Mouse (Mus musculus): ENCODE results near the gene Sgip1. TPM values are rescaled to one million over a fixed set of nuclear protein-coding genes. Genes with fewer than 3 reads are reported as not detected.

The Sgip1 gene
- polyA plus RNA-seq, 1 experiment from 2014 or later: 1.2 TPM

- peak; percentile 56 for ATAC-seq (replicated peaks; ENCODE audit: extremely low read depth, insufficient read depth, low FRiP score)
- 72% methylated on average over 11 of the region's 11 CpGs for WGBS
- Histone ChIP-seq H3K4me3 (ENCODE audit: low read length) (no peak overlapping the region), H3K36me3 (ENCODE audit: control insufficient read depth, insufficient read depth) (no peaks in the 10 kb centered on the region), H3K27me3 (ENCODE audit: control insufficient read depth, insufficient read depth, low read length) (no peaks in the 10 kb centered on the region), H3K4me2 (ENCODE audit: low read depth, low read length) (no peak overlapping the region), H3K9me3 (replicated peaks; ENCODE audit: control insufficient read depth, low read length) (no peaks in the 10 kb centered on the region), H3K27ac (ENCODE audit: low read length) (peak overlapping the region; percentile 12; the same call in 1 of the 2 replicates), H3K9ac (ENCODE audit: low read length) (no peak overlapping the region), H3K4me1 (ENCODE audit: control insufficient read depth, insufficient read depth, low read length) (no peaks in the 10 kb centered on the region)
These were observed 249.7 kb downstream of the Sgip1 start for GRCm38 (mm10) chr4:102990595-102991340.

DNA sequence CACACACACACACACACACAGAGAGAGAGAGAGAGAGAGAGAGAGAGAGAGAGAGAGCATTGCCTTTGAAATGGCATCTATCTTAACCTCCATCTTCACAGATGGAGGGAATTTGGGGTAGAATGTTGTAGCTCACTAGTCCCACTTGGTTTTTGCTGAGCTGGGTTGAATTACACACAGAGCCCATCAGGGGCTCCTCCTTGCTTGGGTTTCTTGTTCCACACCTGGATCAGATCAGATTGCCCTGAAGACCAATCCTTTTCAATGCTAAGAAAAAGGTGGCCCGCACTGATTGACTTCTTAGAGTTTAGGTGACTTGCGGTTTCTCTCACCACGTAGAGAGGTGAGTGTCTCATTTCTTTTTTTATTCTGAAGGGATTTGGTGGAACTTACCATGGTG lies 250.6 kb downstream of the Sgip1 start:
- ATAC-seq (replicated peaks; ENCODE audit: extremely low read depth, insufficient read depth, low FRiP score): no peak
- no peak overlapping the region for H3K27ac ChIP-seq (ENCODE audit: low read length)
- 84% methylated on average over 3 of the region's 3 CpGs for WGBS
- no peaks in the 10 kb centered on the region for H3K4me1 ChIP-seq (ENCODE audit: control insufficient read depth, insufficient read depth, low read length)
- no peak overlapping the region for H3K4me2 ChIP-seq (ENCODE audit: low read depth, low read length)
- no peaks in the 10 kb centered on the region for H3K9me3 ChIP-seq (replicated peaks; ENCODE audit: control insufficient read depth, low read length)
- no peaks in the 10 kb centered on the region for H3K27me3 ChIP-seq (ENCODE audit: control insufficient read depth, insufficient read depth, low read length)
- H3K9ac ChIP-seq (ENCODE audit: low read length): no peak overlapping the region
- H3K36me3 ChIP-seq (ENCODE audit: control insufficient read depth, insufficient read depth): no peaks in the 10 kb centered on the region
- no peak overlapping the region for H3K4me3 ChIP-seq (ENCODE audit: low read length)

GRCm38 (mm10) chr4:103004681-103005080 lies 263.6 kb downstream of the Sgip1 start:
- Histone ChIP-seq H3K4me1 (ENCODE audit: control insufficient read depth, insufficient read depth, low read length) (peaks cover 5% of the 10 kb centered on the region; the same call in 1 of the 2 replicates), H3K4me2 (ENCODE audit: low read depth, low read length) (no peak overlapping the region), H3K9me3 (replicated peaks; ENCODE audit: control insufficient read depth, low read length) (no peaks in the 10 kb centered on the region), H3K4me3 (ENCODE audit: low read length) (no peak overlapping the region), H3K9ac (ENCODE audit: low read length) (no peak overlapping the region), H3K27me3 (ENCODE audit: control insufficient read depth, insufficient read depth, low read length) (no peaks in the 10 kb centered on the region), H3K36me3 (ENCODE audit: control insufficient read depth, insufficient read depth) (no peaks in the 10 kb centered on the region), H3K27ac (ENCODE audit: low read length) (no peak overlapping the region)
- 82% methylated on average over 4 of the region's 4 CpGs for WGBS
- ATAC-seq (replicated peaks; ENCODE audit: extremely low read depth, insufficient read depth, low FRiP score): no peak

DNA sequence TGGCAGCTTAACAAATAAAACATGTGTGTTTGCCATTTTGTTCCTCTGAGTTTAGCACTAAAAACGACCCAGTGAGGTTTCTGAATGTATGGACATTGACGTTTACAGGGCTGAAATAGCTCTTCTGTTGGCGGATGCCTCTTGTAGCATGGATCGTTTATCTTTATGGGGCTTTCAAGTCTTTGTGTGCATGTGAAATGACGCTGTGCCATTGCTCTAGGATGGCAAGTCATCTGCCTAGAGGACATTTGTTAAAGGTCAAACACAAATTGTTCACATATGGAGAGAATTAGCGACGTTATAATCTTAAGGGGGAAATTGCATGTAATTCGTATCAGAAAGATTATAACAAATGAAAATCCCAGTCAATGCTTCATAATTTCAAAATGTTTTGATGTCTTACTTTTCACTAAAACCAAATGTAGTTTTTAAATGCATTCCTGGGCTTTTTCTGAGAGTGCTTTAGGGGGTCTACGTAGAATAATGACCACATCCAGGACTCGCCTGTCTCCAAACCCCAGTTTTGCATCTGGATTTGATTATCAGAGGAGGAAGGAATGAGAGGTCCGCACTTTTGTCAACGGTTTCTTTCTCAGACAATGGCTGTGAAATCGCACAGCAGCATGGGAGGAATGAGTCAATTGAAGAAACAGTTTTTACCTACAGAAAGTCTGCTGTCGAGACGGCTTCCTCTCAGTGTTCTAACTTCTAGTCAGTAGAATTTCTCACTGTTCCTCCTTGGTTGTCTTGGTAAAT lies 264.3 kb downstream of the Sgip1 start:
- WGBS: 64% methylated on average over 15 of the region's 15 CpGs

DNA sequence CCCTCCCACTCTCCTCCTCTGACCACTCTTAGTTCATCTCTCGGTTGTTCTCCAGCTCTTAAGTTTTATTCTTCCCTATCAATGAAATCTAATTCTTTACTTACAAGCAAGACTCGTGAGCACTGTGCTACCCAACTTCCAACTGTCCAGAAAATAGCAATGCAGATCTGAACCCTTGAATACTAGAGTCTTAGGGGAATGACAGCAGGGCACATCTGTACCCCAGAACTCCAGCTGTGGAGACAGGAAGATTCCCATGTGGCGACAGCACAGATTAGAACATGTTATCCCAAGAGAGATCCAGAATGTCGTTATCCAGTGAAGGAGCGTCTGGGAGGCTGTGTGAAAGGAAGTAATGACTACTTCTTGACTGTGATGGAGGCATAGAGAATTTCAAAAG lies 265.2 kb downstream of the Sgip1 start:
- Histone ChIP-seq H3K4me1 (ENCODE audit: control insufficient read depth, insufficient read depth, low read length) (peaks cover 5% of the 10 kb centered on the region; the same call in 1 of the 2 replicates), H3K9ac (ENCODE audit: low read length) (no peak overlapping the region), H3K27ac (ENCODE audit: low read length) (no peak overlapping the region), H3K36me3 (ENCODE audit: control insufficient read depth, insufficient read depth) (no peaks in the 10 kb centered on the region), H3K27me3 (ENCODE audit: control insufficient read depth, insufficient read depth, low read length) (no peaks in the 10 kb centered on the region), H3K9me3 (replicated peaks; ENCODE audit: control insufficient read depth, low read length) (no peaks in the 10 kb centered on the region), H3K4me2 (ENCODE audit: low read depth, low read length) (no peak overlapping the region), H3K4me3 (ENCODE audit: low read length) (no peak overlapping the region)
- WGBS: 75% methylated on average over 5 of the region's 5 CpGs
- ATAC-seq (replicated peaks; ENCODE audit: extremely low read depth, insufficient read depth, low FRiP score): no peak

More for the DNA sequence above, 264.3 kb downstream of the Sgip1 start:
- Histone ChIP-seq H3K4me2 (ENCODE audit: low read depth, low read length) (no peak overlapping the region), H3K9me3 (replicated peaks; ENCODE audit: control insufficient read depth, low read length) (no peaks in the 10 kb centered on the region), H3K4me3 (ENCODE audit: low read length) (no peak overlapping the region), H3K36me3 (ENCODE audit: control insufficient read depth, insufficient read depth) (no peaks in the 10 kb centered on the region), H3K4me1 (ENCODE audit: control insufficient read depth, insufficient read depth, low read length) (peaks cover 5% of the 10 kb centered on the region; the same call in 1 of the 2 replicates), H3K9ac (ENCODE audit: low read length) (no peak overlapping the region), H3K27ac (ENCODE audit: low read length) (no peak overlapping the region), H3K27me3 (ENCODE audit: control insufficient read depth, insufficient read depth, low read length) (no peaks in the 10 kb centered on the region)
- no peak for ATAC-seq (replicated peaks; ENCODE audit: extremely low read depth, insufficient read depth, low FRiP score)

DNA sequence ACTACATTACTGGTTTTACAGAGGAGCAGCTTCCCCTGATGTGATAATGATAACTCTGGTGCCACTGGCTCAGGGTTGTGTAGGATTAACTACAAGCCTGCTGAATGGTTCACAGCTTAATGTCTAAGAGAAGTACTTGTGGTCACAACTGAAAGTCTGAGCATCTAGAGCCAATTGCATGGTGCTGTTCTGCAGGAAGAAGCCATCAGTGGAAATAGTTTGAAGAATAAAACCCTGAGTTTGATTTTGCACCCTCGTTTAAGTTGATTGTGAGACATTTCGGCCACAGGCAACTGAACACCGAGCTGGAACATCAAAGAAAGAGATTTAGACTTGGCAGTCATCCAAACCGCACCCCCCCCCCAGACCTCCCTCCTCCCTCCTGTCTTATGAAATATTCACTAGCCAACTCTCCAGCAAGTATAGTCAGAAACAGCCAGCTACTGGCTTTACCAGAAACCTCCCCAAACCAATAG lies 265.9 kb downstream of the Sgip1 start:
- H3K27ac ChIP-seq (ENCODE audit: low read length): no peak overlapping the region
- H3K9ac ChIP-seq (ENCODE audit: low read length): no peak overlapping the region
- H3K27me3 ChIP-seq (ENCODE audit: control insufficient read depth, insufficient read depth, low read length): no peaks in the 10 kb centered on the region
- 20% methylated on average over 4 of the region's 4 CpGs for WGBS
- ATAC-seq (replicated peaks; ENCODE audit: extremely low read depth, insufficient read depth, low FRiP score): no peak
- no peaks in the 10 kb centered on the region for H3K36me3 ChIP-seq (ENCODE audit: control insufficient read depth, insufficient read depth)
- H3K4me3 ChIP-seq (ENCODE audit: low read length): no peak overlapping the region
- H3K4me1 ChIP-seq (ENCODE audit: control insufficient read depth, insufficient read depth, low read length): peaks cover 5% of the 10 kb centered on the region; the same call in 1 of the 2 replicates
- no peaks in the 10 kb centered on the region for H3K9me3 ChIP-seq (replicated peaks; ENCODE audit: control insufficient read depth, low read length)
- H3K4me2 ChIP-seq (ENCODE audit: low read depth, low read length): no peak overlapping the region

DNA sequence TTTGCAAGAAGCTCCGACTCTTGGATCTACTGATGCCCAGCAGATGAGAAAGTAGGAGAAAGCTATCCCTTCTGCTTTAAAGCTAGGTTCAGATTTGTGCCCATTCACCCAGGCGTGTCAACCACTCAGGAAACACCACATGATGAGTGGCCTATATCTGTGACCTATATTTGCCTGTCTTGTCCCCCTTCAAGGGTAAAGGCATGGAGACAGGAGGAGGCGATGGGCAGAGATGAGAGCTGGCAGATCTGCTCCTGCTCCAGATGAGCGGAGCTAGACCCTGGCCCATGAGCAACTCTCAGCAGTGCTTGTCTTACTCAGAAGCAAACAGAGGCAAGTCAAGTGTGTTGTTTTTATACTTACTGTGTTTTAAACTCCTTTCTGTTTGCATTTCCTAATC lies 269.6 kb downstream of the Sgip1 start:
- 88% methylated on average over 4 of the region's 4 CpGs for WGBS
- Histone ChIP-seq H3K9me3 (replicated peaks; ENCODE audit: control insufficient read depth, low read length) (no peaks in the 10 kb centered on the region), H3K36me3 (ENCODE audit: control insufficient read depth, insufficient read depth) (no peaks in the 10 kb centered on the region), H3K4me1 (ENCODE audit: control insufficient read depth, insufficient read depth, low read length) (peaks cover 5% of the 10 kb centered on the region; the same call in 1 of the 2 replicates), H3K9ac (ENCODE audit: low read length) (no peak overlapping the region), H3K27ac (ENCODE audit: low read length) (no peak overlapping the region), H3K4me3 (ENCODE audit: low read length) (no peak overlapping the region), H3K27me3 (ENCODE audit: control insufficient read depth, insufficient read depth, low read length) (no peaks in the 10 kb centered on the region), H3K4me2 (ENCODE audit: low read depth, low read length) (no peak overlapping the region)
- ATAC-seq (replicated peaks; ENCODE audit: extremely low read depth, insufficient read depth, low FRiP score): no peak

DNA sequence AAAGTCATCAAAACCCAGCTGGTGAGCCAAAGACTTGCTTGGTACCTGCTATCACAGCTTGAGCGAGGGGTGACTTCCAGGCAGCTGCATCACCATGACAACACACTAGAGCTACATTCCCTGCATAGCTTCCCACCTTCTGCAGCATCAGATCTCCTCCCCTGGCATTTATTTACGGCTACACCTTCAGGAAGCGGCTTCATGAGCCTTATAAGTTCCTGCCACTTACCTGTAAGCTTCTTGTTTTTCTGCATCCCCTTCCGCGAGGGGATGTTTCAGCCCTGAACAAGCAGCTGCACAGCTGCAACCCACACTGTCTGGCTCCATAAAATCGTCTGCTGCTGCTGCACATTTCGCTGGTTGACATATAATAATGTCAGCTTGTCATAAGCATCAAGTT lies 270.7 kb downstream of the Sgip1 start:
- no peak for ATAC-seq (replicated peaks; ENCODE audit: extremely low read depth, insufficient read depth, low FRiP score)

GRCm38 (mm10) chr4:103013490-103013889 lies 272.4 kb downstream of the Sgip1 start:
- no peak overlapping the region for H3K27ac ChIP-seq (ENCODE audit: low read length)
- no peaks in the 10 kb centered on the region for H3K27me3 ChIP-seq (ENCODE audit: control insufficient read depth, insufficient read depth, low read length)
- no peaks in the 10 kb centered on the region for H3K4me1 ChIP-seq (ENCODE audit: control insufficient read depth, insufficient read depth, low read length)
- H3K36me3 ChIP-seq (ENCODE audit: control insufficient read depth, insufficient read depth): no peaks in the 10 kb centered on the region
- no peaks in the 10 kb centered on the region for H3K9me3 ChIP-seq (replicated peaks; ENCODE audit: control insufficient read depth, low read length)
- no peak overlapping the region for H3K4me3 ChIP-seq (ENCODE audit: low read length)
- ATAC-seq (replicated peaks; ENCODE audit: extremely low read depth, insufficient read depth, low FRiP score): no peak
- H3K9ac ChIP-seq (ENCODE audit: low read length): no peak overlapping the region
- no peak overlapping the region for H3K4me2 ChIP-seq (ENCODE audit: low read depth, low read length)
- 10% methylated on average over 4 of the region's 4 CpGs for WGBS

More for the DNA sequence above, 270.7 kb downstream of the Sgip1 start:
- H3K4me2 ChIP-seq (ENCODE audit: low read depth, low read length): no peak overlapping the region
- H3K27me3 ChIP-seq (ENCODE audit: control insufficient read depth, insufficient read depth, low read length): no peaks in the 10 kb centered on the region
- no peaks in the 10 kb centered on the region for H3K9me3 ChIP-seq (replicated peaks; ENCODE audit: control insufficient read depth, low read length)
- no peak overlapping the region for H3K4me3 ChIP-seq (ENCODE audit: low read length)
- no peak overlapping the region for H3K27ac ChIP-seq (ENCODE audit: low read length)
- no peak overlapping the region for H3K9ac ChIP-seq (ENCODE audit: low read length)
- H3K4me1 ChIP-seq (ENCODE audit: control insufficient read depth, insufficient read depth, low read length): peaks cover 4% of the 10 kb centered on the region; the same call in 1 of the 2 replicates
- no peaks in the 10 kb centered on the region for H3K36me3 ChIP-seq (ENCODE audit: control insufficient read depth, insufficient read depth)
- 44% methylated on average over 7 of the region's 7 CpGs for WGBS

Measured in heart, embryonic 16.5 days (tissue).